Mouse (Mus musculus) limb, embryonic 14.5 days (tissue): ENCODE data around the gene Gm21988. TPM values are rescaled to one million over a fixed set of nuclear protein-coding genes. Genes with fewer than 3 reads are reported as not detected.
A peak's percentile ranks its signal among the peaks of the same experiment; 100 is the strongest.

ENCODE experiments used
- ATAC-seq: fragments of 200-750 bp; cut with Nextera tagmentation; 2 replicates; pipeline ENCODE4 v1.8.0; 2017; ENCODE audit warnings: low read depth, moderate number of reproducible peaks, moderate TSS enrichment; ENCODE audit not compliant: low FRiP score
- DNase-seq: peaks from one replicate; pipeline ENCODE4 v3.0.0-alpha.2; 2015; ENCODE audit warnings: low spot score
- H3K27ac ChIP-seq: fragments of 300-500 bp; sonication (generic); replicated peaks from 2 replicates; pipeline ENCODE4 v1.5.1; 2014; ENCODE audit warnings: low read depth, mild to moderate bottlenecking, low read length, moderate library complexity, mixed read lengths
- H3K27me3 ChIP-seq: fragments of 300-500 bp; sonication (generic); 2 replicates; pipeline ENCODE4 v1.6.1; 2014; ENCODE audit warnings: low read length, mixed read lengths; ENCODE audit not compliant: control insufficient read depth, insufficient read depth
- H3K36me3 ChIP-seq: fragments of 300-500 bp; sonication (generic); 2 replicates; pipeline ENCODE4 v1.6.1; 2014; ENCODE audit warnings: mild to moderate bottlenecking, low read length, moderate library complexity, mixed read lengths; ENCODE audit not compliant: control insufficient read depth, insufficient read depth
- H3K4me1 ChIP-seq: fragments of 300-500 bp; sonication (generic); 2 replicates; pipeline ENCODE4 v1.6.1; 2014; ENCODE audit warnings: antibody characterized with exemption, low read length, mixed read lengths; ENCODE audit not compliant: control insufficient read depth, insufficient read depth
- H3K4me2 ChIP-seq: fragments of 300-500 bp; sonication (generic); replicated peaks from 2 replicates; pipeline ENCODE4 v1.6.1; 2014; ENCODE audit warnings: low read depth, mild to moderate bottlenecking, low read length, moderate library complexity; ENCODE audit not compliant: severe bottlenecking
- H3K4me3 ChIP-seq: fragments of 300-500 bp; sonication (generic); replicated peaks from 2 replicates; pipeline ENCODE4 v1.5.1; 2014; ENCODE audit warnings: low read length
- H3K9ac ChIP-seq: fragments of 300-500 bp; sonication (generic); 2 replicates; pipeline ENCODE4 v1.6.1; 2014; ENCODE audit warnings: mild to moderate bottlenecking, low read depth, low read length, moderate library complexity; ENCODE audit not compliant: severe bottlenecking
- H3K9me3 ChIP-seq: fragments of 300-500 bp; sonication (generic); 2 replicates; pipeline ENCODE4 v1.6.1; 2016; ENCODE audit warnings: low read length; ENCODE audit not compliant: control insufficient read depth
- POLR2A ChIP-seq: fragments of 200-500 bp; IDR thresholded peaks from 2 replicates; pipeline ENCODE4 v1.8.0; 2012; ENCODE audit warnings: inconsistent platforms, mild to moderate bottlenecking, moderate library complexity, borderline replicate concordance; ENCODE audit not compliant: insufficient read depth, insufficient read length; ENCODE audit errors: extremely low read depth
- WGBS: fragments of 180-500 bp; shearing (Covaris S2); extraction: QIAGEN DNeasy Blood & Tissue Kit; methylation state at CpG from one replicate; pipeline ENCODE4 v1.1.7; 2014; 5-methylcytosine and 5-hydroxymethylcytosine counted together
- polyA plus RNA-seq, 2 experiments: library from polyadenylated mRNA; depleted of rRNA in 1 of 2; stranded (reverse) in 1 of 2; unstranded in 1 of 2; fragments of >200 nt; fragmentation: Nextera tagmentation in 1 of 2; extraction: Ambion mirVana in 1 of 2; gene quantifications; 2 replicates each; pipeline versions ENCODE4 v1.2.1 to v1.2.3; 2012 to 2014

Gene Gm21988
- polyA plus RNA-seq (2012; rRNA removed) (15.1 and 15.7 TPM in 2 replicates), polyA plus RNA-seq (2014; fragmentation: Nextera tagmentation; extraction: Ambion mirVana) (12.9 and 13.1 TPM in 2 replicates)

- Histone ChIP-seq H3K4me1 (peaks cover 20% of the 10 kb centered on the region), H3K9me3 (no peaks in the 10 kb centered on the region), H3K9ac (peak within 1 kb of the TSS; percentile 75), H3K27me3 (no peaks in the 10 kb centered on the region), H3K4me2 (peak within 1 kb of the TSS; percentile 88), H3K36me3 (peaks cover 14% of the 10 kb centered on the region), H3K27ac (peak within 1 kb of the TSS; percentile 74), H3K4me3 (peak within 1 kb of the TSS; percentile 67)
- under 1% methylated on average over 25 of the region's 35 CpGs for WGBS
- peak; percentile 60 for ATAC-seq
- peak; percentile 90 for DNase-seq
- no peak for TF ChIP-seq POLR2A
Measured at GRCm38 (mm10) chr11:70239541-70240279, at the start of gene Gm21988, which contains the start of gene Rnasek. Gene Gm21988 (minus strand): TSS chr11:70239830. Gene Rnasek (minus strand): TSS chr11:70239842.

GRCm38 (mm10) chr11:70289236-70289635 lies 49.6 kb upstream of the Gm21988 start:
- no peaks in the 10 kb centered on the region for H3K36me3 ChIP-seq
- DNase-seq: no peak
- no peaks in the 10 kb centered on the region for H3K27me3 ChIP-seq
- no peak overlapping the region for H3K27ac ChIP-seq
- H3K4me3 ChIP-seq: no peak overlapping the region
- no peak overlapping the region for H3K9ac ChIP-seq
- no peaks in the 10 kb centered on the region for H3K9me3 ChIP-seq
- 43% methylated on average over 6 of the region's 6 CpGs for WGBS
- H3K4me2 ChIP-seq: no peak overlapping the region
- no peaks in the 10 kb centered on the region for H3K4me1 ChIP-seq
- no peak for TF ChIP-seq POLR2A
- ATAC-seq: no peak

DNA sequence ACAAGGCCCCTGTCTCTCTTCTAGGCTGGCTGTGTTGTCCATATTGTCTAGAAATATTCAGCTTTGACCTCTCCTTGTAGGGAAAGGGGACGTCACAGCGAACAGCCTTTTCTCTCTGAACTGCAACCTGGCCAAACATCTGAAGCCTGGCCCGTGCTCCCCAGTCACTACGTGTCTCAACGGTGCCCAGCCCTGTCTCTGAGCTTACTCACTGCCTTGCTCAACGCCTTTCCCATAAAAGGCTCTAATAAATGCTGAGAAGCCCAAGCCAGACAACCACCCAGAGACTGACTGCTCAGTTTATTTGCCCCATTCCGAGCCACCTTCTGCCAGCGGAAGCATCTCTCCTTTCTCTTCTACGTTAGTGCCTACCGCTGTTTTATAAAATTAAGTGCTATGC lies 48.5 kb upstream of the Gm21988 start:
- Histone ChIP-seq H3K4me3 (no peak overlapping the region), H3K36me3 (no peaks in the 10 kb centered on the region), H3K4me1 (no peaks in the 10 kb centered on the region), H3K27me3 (no peaks in the 10 kb centered on the region), H3K9ac (no peak overlapping the region), H3K4me2 (no peak overlapping the region), H3K9me3 (no peaks in the 10 kb centered on the region), H3K27ac (no peak overlapping the region)
- DNase-seq (no peak), ATAC-seq (no peak)
- TF ChIP-seq POLR2A: no peak
- 57% methylated on average over 10 of the region's 10 CpGs for whole genome bisulfite sequencing

DNA sequence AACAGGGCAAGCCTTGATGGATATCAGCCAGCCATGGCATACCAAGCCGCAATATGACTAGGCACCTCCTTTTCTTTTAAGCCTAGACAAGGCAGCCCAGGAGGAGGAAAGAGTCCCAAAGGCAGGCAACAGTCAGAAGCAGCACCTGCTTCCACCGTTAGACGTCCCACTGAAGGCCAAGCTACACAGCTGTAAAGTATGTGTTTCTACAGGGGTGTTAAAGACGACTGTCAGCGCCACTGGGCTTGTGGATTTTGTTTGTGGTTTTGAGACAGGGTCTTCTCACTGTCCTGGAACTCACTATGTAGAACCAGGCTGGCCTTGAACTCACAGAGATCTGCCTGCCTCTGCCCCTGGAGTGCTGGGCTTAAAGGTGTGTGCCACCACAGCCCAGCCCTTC lies 46.1 kb upstream of the Gm21988 start:
- Histone ChIP-seq H3K4me3 (no peak overlapping the region), H3K4me2 (no peak overlapping the region), H3K4me1 (no peaks in the 10 kb centered on the region), H3K27ac (no peak overlapping the region), H3K36me3 (no peaks in the 10 kb centered on the region), H3K9me3 (no peaks in the 10 kb centered on the region), H3K9ac (no peak overlapping the region), H3K27me3 (no peaks in the 10 kb centered on the region)
- WGBS: 62% methylated on average over 5 of the region's 5 CpGs
- TF ChIP-seq POLR2A: no peak
- ATAC-seq: no peak
- DNase-seq: no peak

DNA sequence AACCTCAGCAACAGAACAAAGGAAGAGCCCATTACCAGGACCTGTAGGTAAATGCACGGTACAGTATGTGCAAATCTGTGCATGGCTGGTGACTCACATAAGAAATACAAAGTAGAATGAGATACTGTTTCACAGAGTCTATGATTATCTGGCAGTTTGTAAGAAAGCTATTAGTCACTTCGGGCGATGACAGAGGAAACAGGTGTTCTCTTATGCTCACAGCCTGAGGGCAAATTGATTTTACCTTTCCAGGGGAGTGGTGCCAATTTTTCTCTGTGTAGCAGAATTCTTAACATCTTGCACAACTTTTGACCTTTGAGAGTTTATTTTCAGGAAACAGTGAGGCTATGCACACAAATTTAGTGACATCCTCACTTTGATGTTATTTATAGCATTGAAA lies 45.1 kb upstream of the Gm21988 start:
- DNase-seq (peak; percentile 44), ATAC-seq (no peak)
- Histone ChIP-seq H3K9ac (no peak overlapping the region), H3K4me3 (no peak overlapping the region), H3K4me2 (no peak overlapping the region), H3K27ac (no peak overlapping the region), H3K36me3 (no peaks in the 10 kb centered on the region), H3K9me3 (no peaks in the 10 kb centered on the region), H3K27me3 (no peaks in the 10 kb centered on the region), H3K4me1 (no peaks in the 10 kb centered on the region)
- WGBS: 66% methylated on average over 3 of the region's 3 CpGs
- TF ChIP-seq POLR2A: no peak
